Mouse (Mus musculus) C2C12 (cell line): ENCODE measurements around the gene Msx2. TPM values are rescaled to one million over a fixed set of nuclear protein-coding genes. Genes with fewer than 3 reads are reported as not detected.

Experiments
- H3K27me3 ChIP-seq: one replicate; pipeline ENCODE4 v1.6.1; 2011; ENCODE audit not compliant: control insufficient read depth, insufficient read depth, insufficient read length
- H3K36me3 ChIP-seq: one replicate; pipeline ENCODE4 v1.6.1; 2011; ENCODE audit not compliant: control insufficient read depth, insufficient read depth
- H3K4me3 ChIP-seq: one replicate; pipeline ENCODE4 v1.5.1; 2011; ENCODE audit warnings: mild to moderate bottlenecking, control low read depth; ENCODE audit not compliant: poor library complexity, insufficient read depth, severe bottlenecking
- H3K79me2 ChIP-seq: one replicate; pipeline ENCODE4 v1.6.1; 2011; ENCODE audit not compliant: control insufficient read depth, insufficient read depth
- H3K79me3 ChIP-seq: one replicate; pipeline ENCODE4 v1.6.1; 2011; ENCODE audit warnings: low read depth, control low read depth
- H3ac ChIP-seq: one replicate; pipeline ENCODE3; 2011; ENCODE audit warnings: low read depth; ENCODE audit not compliant: control insufficient read depth, insufficient read length
- CEBPB ChIP-seq: IDR thresholded peaks from one replicate; pipeline ENCODE4 v1.6.1; 2011; ENCODE audit warnings: low read depth, mild to moderate bottlenecking, control low read depth, moderate library complexity
- CTCF ChIP-seq: IDR thresholded peaks from one replicate; pipeline ENCODE4 v1.5.1; 2011; ENCODE audit not compliant: control insufficient read depth, insufficient read depth, insufficient read length
- FOSL1 ChIP-seq: IDR thresholded peaks from one replicate; pipeline ENCODE4 v1.8.0; 2011; ENCODE audit warnings: mild to moderate bottlenecking, low read length; ENCODE audit not compliant: poor library complexity, insufficient read depth, severe bottlenecking
- MAX ChIP-seq: IDR thresholded peaks from one replicate; pipeline ENCODE4 v1.6.1; 2011; ENCODE audit warnings: mild to moderate bottlenecking, control low read depth
- MYOD1 ChIP-seq: IDR thresholded peaks from one replicate; pipeline ENCODE4 v1.6.1; 2011; ENCODE audit warnings: low read depth; ENCODE audit not compliant: control insufficient read depth, insufficient read length
- MYOG ChIP-seq: IDR thresholded peaks from one replicate; pipeline ENCODE4 v1.6.1; 2011; ENCODE audit not compliant: control insufficient read depth, insufficient read length; ENCODE audit errors: extremely low read depth
- USF1 ChIP-seq: IDR thresholded peaks from one replicate; pipeline ENCODE4 v1.6.1; 2011; ENCODE audit warnings: low read depth, mild to moderate bottlenecking, control low read depth, moderate library complexity
- polyA plus RNA-seq: library from polyadenylated mRNA; unstranded; fragments of >200 nt; fragmentation: generic; extraction: Trizol; gene quantifications from one replicate; pipeline ENCODE4 v1.2.1, GENCODE M21; 2012; ENCODE audit warnings: missing spikeins

The Msx2 gene
- polyA plus RNA-seq, 1 experiment = 0.15 TPM

GRCm38 (mm10) chr13:53470437-53471151 lies 2.3 kb downstream of the Msx2 start:
- H3K27me3 ChIP-seq = peaks cover 38% of the 10 kb centered on the region

GRCm38 (mm10) chr13:53469756-53470155 lies 3.1 kb downstream of the Msx2 start:
- Histone ChIP-seq H3K4me3 (no peak overlapping the region), H3K36me3 (no peaks in the 10 kb centered on the region), H3K79me3 (no peaks in the 10 kb centered on the region), H3K79me2 (no peaks in the 10 kb centered on the region), H3ac (no peak overlapping the region), H3K27me3 (peaks cover 44% of the 10 kb centered on the region)
- TF ChIP-seq MYOG (no peak), CTCF (no peak), CEBPB (no peak), MAX (no peak), FOSL1 (no peak), USF1 (no peak), MYOD1 (no peak)

More at GRCm38 (mm10) chr13:53470437-53471151, 2.3 kb downstream of the Msx2 start:
- no peaks in the 10 kb centered on the region for H3K79me3 ChIP-seq
- no peaks in the 10 kb centered on the region for H3K36me3 ChIP-seq
- TF ChIP-seq MAX = no peak
- TF ChIP-seq CTCF = no peak
- TF ChIP-seq MYOD1 = no peak
- no peak for TF ChIP-seq CEBPB
- no peak for TF ChIP-seq FOSL1
- no peak for TF ChIP-seq USF1
- no peak for TF ChIP-seq MYOG
- no peaks in the 10 kb centered on the region for H3K79me2 ChIP-seq
- no peak overlapping the region for H3ac ChIP-seq
- no peak overlapping the region for H3K4me3 ChIP-seq

GRCm38 (mm10) chr13:53468171-53468570 lies 4.7 kb downstream of the Msx2 start:
- peaks cover 42% of the 10 kb centered on the region for H3K27me3 ChIP-seq
- H3K4me3 ChIP-seq = no peak overlapping the region
- TF ChIP-seq CTCF = no peak
- TF ChIP-seq USF1 = no peak
- no peak for TF ChIP-seq FOSL1
- TF ChIP-seq CEBPB = no peak
- TF ChIP-seq MAX = no peak
- TF ChIP-seq MYOD1 = no peak
- TF ChIP-seq MYOG = no peak
- no peaks in the 10 kb centered on the region for H3K79me2 ChIP-seq
- no peaks in the 10 kb centered on the region for H3K79me3 ChIP-seq
- no peak overlapping the region for H3ac ChIP-seq
- H3K36me3 ChIP-seq = no peaks in the 10 kb centered on the region

- no peaks in the 10 kb centered on the region for H3K79me2 ChIP-seq
- H3K27me3 ChIP-seq = peaks cover 45% of the 10 kb centered on the region
- H3ac ChIP-seq = no peak overlapping the region
- TF ChIP-seq USF1 = no peak
- TF ChIP-seq MYOG = no peak
- no peak for TF ChIP-seq FOSL1
- no peaks in the 10 kb centered on the region for H3K36me3 ChIP-seq
- H3K79me3 ChIP-seq = no peaks in the 10 kb centered on the region
- no peak overlapping the region for H3K4me3 ChIP-seq
These were observed 6.5 kb downstream of the Msx2 start for GRCm38 (mm10) chr13:53466189-53466866.

GRCm38 (mm10) chr13:53465191-53465820 lies 7.6 kb downstream of the Msx2 start:
- no peak overlapping the region for H3ac ChIP-seq
- TF ChIP-seq FOSL1 (no peak), USF1 (no peak), CEBPB (no peak), MYOD1 (no peak), CTCF (no peak), MYOG (no peak), MAX (no peak)
- H3K79me3 ChIP-seq = no peaks in the 10 kb centered on the region
- H3K36me3 ChIP-seq = no peaks in the 10 kb centered on the region
- no peaks in the 10 kb centered on the region for H3K79me2 ChIP-seq
- H3K4me3 ChIP-seq = no peak overlapping the region
- H3K27me3 ChIP-seq = peaks cover 44% of the 10 kb centered on the region
